Mouse (Mus musculus) ES-Bruce4 (cell line): ENCODE measurements at regions not wholly inside any gene's neighbourhood (a gene's known extent, or its start where the extent isn't known, plus 50 kb on each side); places are given as distances from the start of the nearest gene placed in this dataset.

ENCODE experiments used
- CTCF ChIP-seq: IDR thresholded peaks from one replicate; pipeline ENCODE4 v1.8.1; 2011; ENCODE audit warnings: low read depth, low read length
- EP300 ChIP-seq: IDR thresholded peaks from 2 replicates; pipeline ENCODE4 v1.6.1; 2011; ENCODE audit warnings: low read depth, low read length; ENCODE audit not compliant: insufficient read depth
- POLR2A ChIP-seq: IDR thresholded peaks from one replicate; pipeline ENCODE4 v1.8.1; 2011; ENCODE audit warnings: low read length; ENCODE audit not compliant: insufficient read depth

GRCm38 (mm10) chr15:61051363-61051762, 128.6 kb upstream of the A1bg start:
- no peak for TF ChIP-seq POLR2A
- TF ChIP-seq EP300, result no peak
- TF ChIP-seq CTCF, result no peak
